Mouse (Mus musculus) liver, embryonic 14.5 days (tissue): ENCODE measurements at regions not wholly inside any gene's neighbourhood (a gene's known extent, or its start where the extent isn't known, plus 50 kb on each side); places are given as distances from the start of the nearest gene placed in this dataset.
A peak's percentile ranks its signal among the peaks of the same experiment; 100 is the strongest.

Source experiments
- ATAC-seq: fragments of 200-750 bp; cut with Nextera tagmentation; 2 replicates; pipeline ENCODE4 v1.8.0; 2017; ENCODE audit warnings: moderate number of reproducible peaks, mild to moderate bottlenecking, moderate library complexity; ENCODE audit not compliant: insufficient read depth
- DNase-seq, 3 experiments: peaks; one replicate each; pipeline ENCODE4 v3.0.0-alpha.2; 2012 to 2013; ENCODE audit warnings: low read depth in 3 of 3, low spot score in 3 of 3
- H3K27ac ChIP-seq: fragments of 300-500 bp; sonication (generic); 2 replicates; pipeline ENCODE4 v1.5.1; 2014; ENCODE audit warnings: moderate library complexity, mild to moderate bottlenecking, control low read depth, inconsistent platforms
- H3K27me3 ChIP-seq: fragments of 300-500 bp; sonication (generic); 2 replicates; pipeline ENCODE4 v1.6.1; 2014; ENCODE audit warnings: mild to moderate bottlenecking, low read length, moderate library complexity; ENCODE audit not compliant: control insufficient read depth, insufficient read depth
- H3K36me3 ChIP-seq: fragments of 300-500 bp; sonication (generic); replicated peaks from 2 replicates; pipeline ENCODE4 v1.6.1; 2014; ENCODE audit warnings: low read depth; ENCODE audit not compliant: control insufficient read depth, insufficient read depth
- H3K4me1 ChIP-seq, 2 experiments: fragments of 200-500 bp in 1 of 2; fragments of 300-500 bp in 1 of 2; sonication (generic) in 1 of 2; replicated peaks; 2 replicates each; pipeline ENCODE4 v1.6.1; 2012 to 2014; ENCODE audit warnings: antibody characterized with exemption in 1 of 2, inconsistent platforms in 1 of 2, low read length in 1 of 2; ENCODE audit not compliant: control insufficient read depth in 2 of 2, insufficient read depth in 2 of 2
- H3K4me2 ChIP-seq: fragments of 300-500 bp; sonication (generic); 2 replicates; pipeline ENCODE4 v1.6.1; 2014; ENCODE audit warnings: low read depth, mild to moderate bottlenecking, control low read depth, moderate library complexity
- H3K4me3 ChIP-seq, 2 experiments: fragments of 200-500 bp in 1 of 2; fragments of 300-500 bp in 1 of 2; sonication (generic) in 1 of 2; 2 replicates each; pipeline ENCODE4 v1.5.1; 2012 to 2014; ENCODE audit warnings: low read depth in 2 of 2, low read length in 2 of 2, mild to moderate bottlenecking in 2 of 2, control low read depth in 1 of 2, inconsistent platforms in 1 of 2, moderate library complexity in 1 of 2; ENCODE audit not compliant: insufficient read depth in 1 of 2
- H3K9ac ChIP-seq: fragments of 300-500 bp; sonication (generic); replicated peaks from 2 replicates; pipeline ENCODE4 v1.6.1; 2014; ENCODE audit warnings: mild to moderate bottlenecking, control low read depth, moderate library complexity
- H3K9me3 ChIP-seq: fragments of 300-500 bp; sonication (generic); 2 replicates; pipeline ENCODE4 v1.6.1; 2016; ENCODE audit warnings: low read length, mixed read lengths; ENCODE audit not compliant: control insufficient read depth
- CTCF ChIP-seq: IDR thresholded peaks from 2 replicates; pipeline ENCODE4 v1.5.1; 2016; ENCODE audit warnings: antibody characterized with exemption, low read depth, control low read depth
- EP300 ChIP-seq: IDR thresholded peaks from 2 replicates; pipeline ENCODE4 v1.6.1; 2016; ENCODE audit warnings: antibody characterized with exemption, low read depth
- WGBS: fragments of 180-500 bp; shearing (Covaris S2); extraction: QIAGEN DNeasy Blood & Tissue Kit; methylation state at CpG from one replicate; pipeline ENCODE4 v1.1.7; 2014; ENCODE audit not compliant: insufficient replicate concordance; 5-methylcytosine and 5-hydroxymethylcytosine counted together

- 60% methylated on average over 1 of the region's 1 CpGs for WGBS
- Histone ChIP-seq H3K27ac (no peak overlapping the region), H3K27me3 (no peaks in the 10 kb centered on the region), H3K4me2 (no peak overlapping the region), H3K4me3 (no peak overlapping the region), H3K36me3 (no peaks in the 10 kb centered on the region), H3K4me1 (no peaks in the 10 kb centered on the region), H3K9ac (no peak overlapping the region), H3K9me3 (no peaks in the 10 kb centered on the region)
- DNase-seq = no peak
- TF ChIP-seq CTCF = no peak
- no peak for TF ChIP-seq EP300
- no peak for ATAC-seq
Measured at GRCm38 (mm10) chr16:44656181-44656580, 67.9 kb upstream of the Nepro start.

GRCm38 (mm10) chr16:44655306-44655705 lies 68.8 kb upstream of the Nepro start:
- Histone ChIP-seq H3K9ac (no peak overlapping the region), H3K4me3 (no peak overlapping the region), H3K27me3 (no peaks in the 10 kb centered on the region), H3K4me2 (no peak overlapping the region), H3K36me3 (no peaks in the 10 kb centered on the region), H3K4me1 (no peaks in the 10 kb centered on the region), H3K9me3 (no peaks in the 10 kb centered on the region), H3K27ac (no peak overlapping the region)
- DNase-seq (no peak), ATAC-seq (no peak)
- 54% methylated on average over 3 of the region's 3 CpGs for WGBS
- TF ChIP-seq CTCF = no peak
- TF ChIP-seq EP300 = no peak

- WGBS = 35% methylated on average over 2 of the region's 2 CpGs
Measured at GRCm38 (mm10) chr16:44648547-44649223, 75.4 kb upstream of the Nepro start.

GRCm38 (mm10) chr16:44643992-44644391 lies 80.1 kb upstream of the Nepro start:
- Histone ChIP-seq H3K9me3 (no peaks in the 10 kb centered on the region), H3K36me3 (no peaks in the 10 kb centered on the region), H3K4me1 (no peaks in the 10 kb centered on the region), H3K4me3 (no peak overlapping the region), H3K27ac (no peak overlapping the region), H3K9ac (no peak overlapping the region), H3K4me2 (no peak overlapping the region), H3K27me3 (no peaks in the 10 kb centered on the region)
- ATAC-seq (no peak), DNase-seq (no peak)
- TF ChIP-seq EP300 (no peak), CTCF (peak; percentile 11; the same call in 1 of the 2 replicates)
- 30% methylated on average over 4 of the region's 4 CpGs for WGBS

More at GRCm38 (mm10) chr16:44648547-44649223, 75.4 kb upstream of the Nepro start:
- H3K4me2 ChIP-seq = no peak overlapping the region
- no peak overlapping the region for H3K9ac ChIP-seq
- no peak for DNase-seq
- no peaks in the 10 kb centered on the region for H3K9me3 ChIP-seq
- H3K36me3 ChIP-seq = no peaks in the 10 kb centered on the region
- ATAC-seq = no peak
- no peak overlapping the region for H3K4me3 ChIP-seq
- H3K4me1 ChIP-seq = no peaks in the 10 kb centered on the region
- no peak overlapping the region for H3K27ac ChIP-seq
- no peaks in the 10 kb centered on the region for H3K27me3 ChIP-seq
- no peak for TF ChIP-seq EP300

- Histone ChIP-seq H3K27ac (no peak overlapping the region), H3K27me3 (no peaks in the 10 kb centered on the region), H3K36me3 (no peaks in the 10 kb centered on the region), H3K9ac (no peak overlapping the region), H3K4me2 (no peak overlapping the region), H3K4me3 (no peak overlapping the region), H3K4me1 (no peaks in the 10 kb centered on the region), H3K9me3 (no peaks in the 10 kb centered on the region)
- ATAC-seq (no peak), DNase-seq (no peak)
- 66% methylated on average over 3 of the region's 3 CpGs for WGBS
- no peak for TF ChIP-seq EP300
- TF ChIP-seq CTCF = no peak
Measured at GRCm38 (mm10) chr16:44637100-44637499, 78.4 kb upstream of the Boc start.
